Mouse (Mus musculus): ENCODE results near the gene Cp. TPM values are rescaled to one million over a fixed set of nuclear protein-coding genes. Genes with fewer than 3 reads are reported as not detected.

Cp gene
- polyA plus RNA-seq, 1 experiment from 2014 or later: 1.8 TPM

GRCm38 (mm10) chr3:19966072-19966471, 9.2 kb downstream of the Cp start:
- no peak for ATAC-seq (replicated peaks; ENCODE audit: insufficient number of reproducible peaks, insufficient read depth, low FRiP score, low read depth)
- Histone ChIP-seq H3K9me3 (replicated peaks) (no peaks in the 10 kb centered on the region), H3K27me3 (no peaks in the 10 kb centered on the region), H3K4me2 (no peak overlapping the region), H3K36me3 (no peaks in the 10 kb centered on the region), H3K4me3 (no peak overlapping the region), H3K27ac (no peak overlapping the region), H3K4me1 (replicated peaks) (peaks cover 16% of the 10 kb centered on the region), H3K9ac (no peak overlapping the region)
- WGBS: 38% methylated on average over 4 of the region's 4 CpGs

GRCm38 (mm10) chr3:19978474-19978873, 21.6 kb downstream of the Cp start:
- H3K27ac ChIP-seq: no peak overlapping the region
- no peaks in the 10 kb centered on the region for H3K27me3 ChIP-seq
- H3K4me3 ChIP-seq: no peak overlapping the region
- no peak for ATAC-seq (replicated peaks; ENCODE audit: insufficient number of reproducible peaks, insufficient read depth, low FRiP score, low read depth)
- no peak overlapping the region for H3K4me2 ChIP-seq
- H3K9ac ChIP-seq: no peak overlapping the region
- no peaks in the 10 kb centered on the region for H3K9me3 ChIP-seq (replicated peaks)
- no peaks in the 10 kb centered on the region for H3K4me1 ChIP-seq (replicated peaks)
- 48% methylated on average over 4 of the region's 4 CpGs for WGBS
- H3K36me3 ChIP-seq: no peaks in the 10 kb centered on the region

GRCm38 (mm10) chr3:19981156-19981555, 24.3 kb downstream of the Cp start:
- Histone ChIP-seq H3K9ac (no peak overlapping the region), H3K36me3 (no peaks in the 10 kb centered on the region), H3K4me2 (no peak overlapping the region), H3K4me1 (replicated peaks) (no peaks in the 10 kb centered on the region), H3K27me3 (no peaks in the 10 kb centered on the region), H3K27ac (no peak overlapping the region), H3K4me3 (no peak overlapping the region), H3K9me3 (replicated peaks) (no peaks in the 10 kb centered on the region)
- no peak for ATAC-seq (replicated peaks; ENCODE audit: insufficient number of reproducible peaks, insufficient read depth, low FRiP score, low read depth)
- 76% methylated on average over 2 of the region's 2 CpGs for WGBS

- no peak for ATAC-seq (replicated peaks; ENCODE audit: insufficient number of reproducible peaks, insufficient read depth, low FRiP score, low read depth)
- H3K9me3 ChIP-seq (replicated peaks): no peaks in the 10 kb centered on the region
- H3K4me2 ChIP-seq: no peak overlapping the region
- no peak overlapping the region for H3K9ac ChIP-seq
- no peaks in the 10 kb centered on the region for H3K36me3 ChIP-seq
- no peaks in the 10 kb centered on the region for H3K4me1 ChIP-seq (replicated peaks)
- no peaks in the 10 kb centered on the region for H3K27me3 ChIP-seq
- H3K27ac ChIP-seq: no peak overlapping the region
- no peak overlapping the region for H3K4me3 ChIP-seq
These were observed 26.0 kb downstream of the Cp start for GRCm38 (mm10) chr3:19982846-19983245.

GRCm38 (mm10) chr3:19986123-19986522, 29.3 kb downstream of the Cp start:
- Histone ChIP-seq H3K4me3 (no peak overlapping the region), H3K9ac (no peak overlapping the region), H3K36me3 (no peaks in the 10 kb centered on the region), H3K4me1 (replicated peaks) (no peaks in the 10 kb centered on the region), H3K9me3 (replicated peaks) (no peaks in the 10 kb centered on the region), H3K27ac (no peak overlapping the region), H3K4me2 (no peak overlapping the region), H3K27me3 (no peaks in the 10 kb centered on the region)
- no peak for ATAC-seq (replicated peaks; ENCODE audit: insufficient number of reproducible peaks, insufficient read depth, low FRiP score, low read depth)
- WGBS: 38% methylated on average over 3 of the region's 3 CpGs

- Histone ChIP-seq H3K9me3 (replicated peaks) (no peaks in the 10 kb centered on the region), H3K27ac (no peak overlapping the region), H3K4me2 (no peak overlapping the region), H3K27me3 (no peaks in the 10 kb centered on the region), H3K4me3 (no peak overlapping the region), H3K9ac (no peak overlapping the region), H3K4me1 (replicated peaks) (no peaks in the 10 kb centered on the region), H3K36me3 (no peaks in the 10 kb centered on the region)
- ATAC-seq (replicated peaks; ENCODE audit: insufficient number of reproducible peaks, insufficient read depth, low FRiP score, low read depth): no peak
- WGBS: 87% methylated on average over 3 of the region's 3 CpGs
These were observed 33.2 kb downstream of the Cp start for GRCm38 (mm10) chr3:19990031-19990430.

GRCm38 (mm10) chr3:19992388-19992787, 35.5 kb downstream of the Cp start:
- no peak for ATAC-seq (replicated peaks; ENCODE audit: insufficient number of reproducible peaks, insufficient read depth, low FRiP score, low read depth)
- 74% methylated on average over 4 of the region's 4 CpGs for WGBS

GRCm38 (mm10) chr3:19999551-19999950, 42.7 kb downstream of the Cp start:
- H3K27ac ChIP-seq: no peak overlapping the region
- no peak overlapping the region for H3K9ac ChIP-seq
- H3K4me1 ChIP-seq (replicated peaks): no peaks in the 10 kb centered on the region
- no peak overlapping the region for H3K4me2 ChIP-seq
- H3K9me3 ChIP-seq (replicated peaks): no peaks in the 10 kb centered on the region
- no peak overlapping the region for H3K4me3 ChIP-seq
- no peaks in the 10 kb centered on the region for H3K27me3 ChIP-seq
- 87% methylated on average over 2 of the region's 2 CpGs for WGBS
- peaks cover 24% of the 10 kb centered on the region for H3K36me3 ChIP-seq
- no peak for ATAC-seq (replicated peaks; ENCODE audit: insufficient number of reproducible peaks, insufficient read depth, low FRiP score, low read depth)

More at GRCm38 (mm10) chr3:19992388-19992787, 35.5 kb downstream of the Cp start:
- Histone ChIP-seq H3K9me3 (replicated peaks) (no peaks in the 10 kb centered on the region), H3K27ac (no peak overlapping the region), H3K4me2 (no peak overlapping the region), H3K36me3 (peaks cover 8% of the 10 kb centered on the region), H3K4me3 (no peak overlapping the region), H3K9ac (no peak overlapping the region), H3K27me3 (no peaks in the 10 kb centered on the region), H3K4me1 (replicated peaks) (no peaks in the 10 kb centered on the region)

GRCm38 (mm10) chr3:20000806-20001205, 44.0 kb downstream of the Cp start:
- Histone ChIP-seq H3K27me3 (no peaks in the 10 kb centered on the region), H3K9me3 (replicated peaks) (no peaks in the 10 kb centered on the region), H3K36me3 (peaks cover 24% of the 10 kb centered on the region), H3K4me2 (no peak overlapping the region), H3K4me1 (replicated peaks) (no peaks in the 10 kb centered on the region), H3K4me3 (no peak overlapping the region), H3K27ac (no peak overlapping the region), H3K9ac (no peak overlapping the region)
- WGBS: 80% methylated on average over 4 of the region's 4 CpGs
- no peak for ATAC-seq (replicated peaks; ENCODE audit: insufficient number of reproducible peaks, insufficient read depth, low FRiP score, low read depth)

GRCm38 (mm10) chr3:20002786-20003185, 45.9 kb downstream of the Cp start:
- 72% methylated on average over 5 of the region's 5 CpGs for WGBS
- no peak for ATAC-seq (replicated peaks; ENCODE audit: insufficient number of reproducible peaks, insufficient read depth, low FRiP score, low read depth)
- Histone ChIP-seq H3K36me3 (peaks cover 17% of the 10 kb centered on the region), H3K4me1 (replicated peaks) (no peaks in the 10 kb centered on the region), H3K9ac (no peak overlapping the region), H3K4me2 (no peak overlapping the region), H3K27ac (no peak overlapping the region), H3K27me3 (no peaks in the 10 kb centered on the region), H3K9me3 (replicated peaks) (no peaks in the 10 kb centered on the region), H3K4me3 (no peak overlapping the region)

- Histone ChIP-seq H3K4me1 (replicated peaks) (no peaks in the 10 kb centered on the region), H3K4me2 (no peak overlapping the region), H3K4me3 (no peak overlapping the region), H3K36me3 (peaks cover 18% of the 10 kb centered on the region), H3K27ac (no peak overlapping the region), H3K9ac (no peak overlapping the region), H3K9me3 (replicated peaks) (no peaks in the 10 kb centered on the region), H3K27me3 (no peaks in the 10 kb centered on the region)
- ATAC-seq (replicated peaks; ENCODE audit: insufficient number of reproducible peaks, insufficient read depth, low FRiP score, low read depth): no peak
- WGBS: 83% methylated on average over 8 of the region's 8 CpGs
These were observed 47.6 kb downstream of the Cp start for GRCm38 (mm10) chr3:20004422-20004821.

GRCm38 (mm10) chr3:20005611-20006010, 48.8 kb downstream of the Cp start:
- no peak overlapping the region for H3K27ac ChIP-seq
- H3K36me3 ChIP-seq: peaks cover 18% of the 10 kb centered on the region
- no peak overlapping the region for H3K4me3 ChIP-seq
- H3K4me2 ChIP-seq: no peak overlapping the region
- H3K4me1 ChIP-seq (replicated peaks): no peaks in the 10 kb centered on the region
- ATAC-seq (replicated peaks; ENCODE audit: insufficient number of reproducible peaks, insufficient read depth, low FRiP score, low read depth): no peak
- H3K27me3 ChIP-seq: no peaks in the 10 kb centered on the region
- 67% methylated on average over 1 of the region's 1 CpGs for WGBS
- H3K9ac ChIP-seq: no peak overlapping the region
- no peaks in the 10 kb centered on the region for H3K9me3 ChIP-seq (replicated peaks)
